Mouse (Mus musculus) testis, adult 10 weeks (tissue): Measurements from ENCODE around the gene Nr1d2. TPM values are rescaled to one million over a fixed set of nuclear protein-coding genes. Genes with fewer than 3 reads are reported as not detected.

Experiments
- polyA plus RNA-seq: library from polyadenylated mRNA; stranded (reverse); fragments of 350-450 nt; fragmentation: Illumina TruSeq; extraction: RNeasy Lipid Tissue Mini Kit (QIAGEN cat#74804); gene quantifications from one replicate; pipeline ENCODE4 v1.2.3, GENCODE M21; 2014; ENCODE audit warnings: low read depth, low replicate concordance

Gene Nr1d2
- 38.3 TPM for polyA plus RNA-seq

GRCm38 (mm10) chr14:18238750-18239731, at the start of gene Nr1d2:
Nr1d2 (minus strand) TSS chr14:18239127.

GRCm38 (mm10) chr14:18270529-18271441, 31.9 kb upstream of the Nr1d2 start, which contains the start of the genes Nkiras1 and Rpl15:
Nkiras1 (plus strand) TSS chr14:18271136.
Rpl15 (minus strand) TSS chr14:18271391.

Other genes starting within 250 kb of the Nr1d2 start
- gene Nkiras1, start 32.0 kb upstream of the Nr1d2 start, polyA plus RNA-seq: 8.9 TPM
- 205 TPM for gene Rpl15, start 32.3 kb upstream of the Nr1d2 start, polyA plus RNA-seq
- 97.8 TPM for gene Ube2e1, start 92.7 kb upstream of the Nr1d2 start, polyA plus RNA-seq